In genomic region chr4:137699264-137700211, GRCm38 (mm10) we compare ENCODE assay signal across 10 mouse cellular contexts. TPM values are rescaled to one million over a fixed set of nuclear protein-coding genes. Genes with fewer than 3 reads are reported as not detected.
DNase-seq lines count a peak whose midpoint lies in the region; ATAC-seq lines count a peak whose summit lies in the region.
"Had no signal": no experiment of that assay in that cellular context is flagged by ENCODE, and none has a peak within 500 bp of the region (broad histone marks: within the 10 kb centered on the region; RNA-seq: fewer than 3 reads in every experiment).

No protein-coding gene starts in this region.

- WGBS in hindbrain, embryonic 10.5 days = 68% methylated on average over 21 of the region's 21 CpGs
- WGBS in hindbrain, embryonic 12.5 days = 56% methylated on average over 19 of the region's 21 CpGs
- 26% methylated on average over 21 of the region's 21 CpGs for WGBS in lung, embryonic 16.5 days
- WGBS in stomach, embryonic 16.5 days = 49% methylated on average over 21 of the region's 21 CpGs
- 51% methylated on average over 21 of the region's 21 CpGs for WGBS in forebrain, embryonic 16.5 days

- H3K4me2 ChIP-seq in hindbrain, embryonic 12.5 days (replicated peaks) = no peak overlapping the region
- H3K4me2 ChIP-seq in lung, embryonic 16.5 days (ENCODE audit: low read depth, low read length) = no peak overlapping the region
- H3K4me2 ChIP-seq in stomach, embryonic 16.5 days (ENCODE audit: low read depth, low read length) = no peak overlapping the region
- H3K4me2 ChIP-seq in forebrain, embryonic 16.5 days (ENCODE audit: low read length) = no peak overlapping the region
- H3K4me2 ChIP-seq: liver, embryonic 15.5 days; neural tube, embryonic 15.5 days had no signal

- H3K4me1 ChIP-seq in hindbrain, embryonic 10.5 days (replicated peaks) = peaks cover 49% of the 10 kb centered on the region
- H3K4me1 ChIP-seq in hindbrain, embryonic 12.5 days = peaks cover 35% of the 10 kb centered on the region
- H3K4me1 ChIP-seq in lung, embryonic 16.5 days (replicated peaks; ENCODE audit: control insufficient read depth, insufficient read depth, low read length) = peaks cover 41% of the 10 kb centered on the region
- peaks cover 44% of the 10 kb centered on the region for H3K4me1 ChIP-seq in stomach, embryonic 16.5 days (ENCODE audit: control insufficient read depth, insufficient read depth, low read length)
- H3K4me1 ChIP-seq in forebrain, embryonic 16.5 days (replicated peaks; ENCODE audit: control insufficient read depth, insufficient read depth, low read length) = peaks cover 22% of the 10 kb centered on the region

- H3K9me3 ChIP-seq in hindbrain, embryonic 10.5 days = no peaks in the 10 kb centered on the region
- no peaks in the 10 kb centered on the region for H3K9me3 ChIP-seq in hindbrain, embryonic 12.5 days (replicated peaks)
- no peaks in the 10 kb centered on the region for H3K9me3 ChIP-seq in lung, embryonic 16.5 days (ENCODE audit: control insufficient read depth, low read length)
- no peaks in the 10 kb centered on the region for H3K9me3 ChIP-seq in stomach, embryonic 16.5 days (replicated peaks; ENCODE audit: control insufficient read depth, low read length)
- H3K9me3 ChIP-seq in forebrain, embryonic 16.5 days (ENCODE audit: control insufficient read depth, low read length) = no peaks in the 10 kb centered on the region
- H3K9me3 ChIP-seq: liver, embryonic 15.5 days; neural tube, embryonic 15.5 days had no signal

- peaks cover 9% of the 10 kb centered on the region; the same call in 1 of the 2 replicates for H3K27me3 ChIP-seq in hindbrain, embryonic 10.5 days (ENCODE audit: insufficient read depth, poor library complexity, severe bottlenecking)
- H3K27me3 ChIP-seq in hindbrain, embryonic 12.5 days = no peaks in the 10 kb centered on the region
- H3K27me3 ChIP-seq in lung, embryonic 16.5 days (ENCODE audit: control insufficient read depth, insufficient read depth, low read depth, low read length) = no peaks in the 10 kb centered on the region
- no peaks in the 10 kb centered on the region for H3K27me3 ChIP-seq in stomach, embryonic 16.5 days (ENCODE audit: control insufficient read depth, insufficient read depth, low read length)
- no peaks in the 10 kb centered on the region for H3K27me3 ChIP-seq in forebrain, embryonic 16.5 days (replicated peaks; ENCODE audit: control insufficient read depth, insufficient read depth, low read length)
- H3K27me3 ChIP-seq: neural tube, embryonic 15.5 days had no signal

- ATAC-seq in hindbrain, embryonic 12.5 days (ENCODE audit: low FRiP score) = no peak
- ATAC-seq in lung, embryonic 16.5 days (ENCODE audit: low read depth) = no peak
- no peak for ATAC-seq in stomach, embryonic 16.5 days (ENCODE audit: insufficient read depth, low FRiP score)
- ATAC-seq in forebrain, embryonic 16.5 days = no peak; the same call in 1 of the 2 replicates

- no peaks in the 10 kb centered on the region for H3K36me3 ChIP-seq in hindbrain, embryonic 10.5 days
- H3K36me3 ChIP-seq in hindbrain, embryonic 12.5 days = no peaks in the 10 kb centered on the region
- no peaks in the 10 kb centered on the region for H3K36me3 ChIP-seq in lung, embryonic 16.5 days (ENCODE audit: control insufficient read depth, insufficient read depth, low read length)
- H3K36me3 ChIP-seq in stomach, embryonic 16.5 days (ENCODE audit: control insufficient read depth, insufficient read depth, low read length) = no peaks in the 10 kb centered on the region
- H3K36me3 ChIP-seq in forebrain, embryonic 16.5 days (ENCODE audit: control insufficient read depth, insufficient read depth) = no peaks in the 10 kb centered on the region
- H3K36me3 ChIP-seq: liver, embryonic 15.5 days; neural tube, embryonic 15.5 days had no signal

- no peak overlapping the region for H3K4me3 ChIP-seq in hindbrain, embryonic 10.5 days
- H3K4me3 ChIP-seq in hindbrain, embryonic 12.5 days = no peak overlapping the region
- no peak overlapping the region for H3K4me3 ChIP-seq in lung, embryonic 16.5 days (ENCODE audit: low read length)
- H3K4me3 ChIP-seq in stomach, embryonic 16.5 days (replicated peaks; ENCODE audit: low read length) = no peak overlapping the region
- H3K4me3 ChIP-seq in forebrain, embryonic 16.5 days (replicated peaks; ENCODE audit: low read length) = no peak overlapping the region
- H3K4me3 ChIP-seq: liver, embryonic 15.5 days; neural tube, embryonic 15.5 days had no signal

- H3K9ac ChIP-seq in hindbrain, embryonic 12.5 days = no peak overlapping the region
- no peak overlapping the region for H3K9ac ChIP-seq in lung, embryonic 16.5 days (ENCODE audit: low read length)
- peak overlapping the region; percentile 17 for H3K9ac ChIP-seq in stomach, embryonic 16.5 days (ENCODE audit: low read length)
- no peak overlapping the region for H3K9ac ChIP-seq in forebrain, embryonic 16.5 days (replicated peaks; ENCODE audit: low read depth, low read length)
- H3K9ac ChIP-seq: liver, embryonic 15.5 days; neural tube, embryonic 15.5 days had no signal

- H3K27ac ChIP-seq in hindbrain, embryonic 10.5 days = 0 out of 2 replicates have a peak overlapping the region, but pooled peaks have one; percentile 19
- no peak overlapping the region for H3K27ac ChIP-seq in hindbrain, embryonic 12.5 days
- H3K27ac ChIP-seq in lung, embryonic 16.5 days (ENCODE audit: low read length) = peak overlapping the region; percentile 96
- H3K27ac ChIP-seq in stomach, embryonic 16.5 days (ENCODE audit: low read length) = peak overlapping the region; percentile 94
- no peak overlapping the region for H3K27ac ChIP-seq in forebrain, embryonic 16.5 days (ENCODE audit: low read length)
- H3K27ac ChIP-seq: liver, embryonic 15.5 days had no signal

- no peak for DNase-seq in hindbrain, embryonic 10.5 days (ENCODE audit: low spot score)
- DNase-seq in lung, adult 18-20 months = no peak
- DNase-seq in kidney, adult 9 months = peak; percentile 52
- DNase-seq: heart, adult 11 months had no signal

RNA-seq across cellular contexts. Expression of gene Rap1gap, which starts 35.0 kb away (rescaled TPM):
- 6.3 and 13.4 TPM in 2 replicates for polyA plus RNA-seq in hindbrain, embryonic 10.5 days (2016; fragmentation: Nextera tagmentation; extraction: Ambion mirVana)
- 17.1 and 19.8 TPM in 2 replicates for polyA plus RNA-seq in hindbrain, embryonic 12.5 days (2016; fragmentation: Nextera tagmentation; extraction: Ambion mirVana)
- 8.7 and 14.0 TPM in 2 replicates for polyA plus RNA-seq in lung, embryonic 16.5 days (2015; fragmentation: Nextera tagmentation; extraction: Ambion mirVana)
- 58.1 and 64.6 TPM in 2 replicates for polyA plus RNA-seq in stomach, embryonic 16.5 days (2015; fragmentation: Nextera tagmentation; extraction: Ambion mirVana)
- 35.4 and 51.6 TPM in 2 replicates for polyA plus RNA-seq in forebrain, embryonic 16.5 days (2015; fragmentation: Nextera tagmentation; extraction: Ambion mirVana)

Comparison
In these comparisons a context has a peak if more than half of its experiments do, and no peak if none do; other contexts are left out.
1. H3K27ac ChIP-seq: peak in hindbrain, embryonic 10.5 days (single experiment), lung, embryonic 16.5 days (single experiment) and stomach, embryonic 16.5 days (single experiment); none in hindbrain, embryonic 12.5 days (single experiment) and forebrain, embryonic 16.5 days (single experiment).